Mouse (Mus musculus): ENCODE measurements around the gene Acaa1b. TPM values are rescaled to one million over a fixed set of nuclear protein-coding genes. Genes with fewer than 3 reads are reported as not detected.
A peak's percentile ranks its signal among the peaks of the same experiment; 100 is the strongest.

Acaa1b gene
- polyA plus RNA-seq, 1 experiment from 2014 or later: 1.5 TPM

DNA sequence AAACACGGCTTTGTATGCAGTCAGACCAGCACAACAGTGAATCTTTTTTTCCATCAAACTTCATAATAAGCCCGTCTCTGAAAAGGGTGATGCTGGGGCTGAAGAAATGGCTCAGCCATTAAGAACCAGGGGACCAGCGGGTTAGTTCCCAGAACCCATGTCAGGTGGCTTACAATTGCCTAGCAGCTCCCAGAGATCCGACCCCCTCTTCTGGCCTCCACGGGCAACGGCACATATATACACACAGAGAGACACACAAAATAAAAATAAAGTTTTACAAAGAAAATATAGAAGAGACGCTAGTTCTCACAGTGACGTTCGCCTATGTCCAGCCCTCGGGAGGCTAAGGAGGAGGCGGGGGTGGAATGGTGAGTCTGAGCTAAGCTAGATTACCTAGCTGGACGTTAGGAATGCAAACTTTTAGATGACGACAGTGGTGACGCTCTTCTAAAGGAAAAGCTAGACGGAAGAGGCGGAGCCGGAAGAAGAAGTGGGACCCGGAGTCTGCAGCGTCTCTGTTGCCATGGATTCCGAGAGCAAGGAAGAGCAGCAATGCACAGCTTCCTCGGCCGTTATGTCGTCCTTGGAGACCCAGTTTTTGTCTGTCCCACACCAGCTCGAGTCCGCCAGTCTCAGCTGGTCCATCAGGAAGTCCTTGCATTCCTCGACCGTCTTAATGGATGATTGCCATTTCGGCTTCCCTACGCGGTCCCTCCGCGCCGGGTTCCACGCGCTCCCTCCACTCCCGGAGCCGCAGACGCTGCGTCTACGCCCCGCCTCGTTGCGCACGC is 54.7 kb downstream of the Acaa1b start, which contains the start of gene Dlec1:
TSS of gene Dlec1 (plus strand) at position 487 of the 791 bp plus-strand sequence.
- H3K36me3 ChIP-seq: no peaks in the 10 kb centered on the region
- 3% methylated on average over 44 of the region's 44 CpGs for WGBS
- peak; percentile 67 for ATAC-seq (ENCODE audit: low FRiP score, low read depth)
- peak within 1 kb of the TSS; percentile 55 for H3K4me3 ChIP-seq
- peak within 1 kb of the TSS; percentile 46 for H3K9ac ChIP-seq
- no peaks in the 10 kb centered on the region; the same call in 1 of the 2 replicates for H3K27me3 ChIP-seq (replicated peaks)
- H3K4me1 ChIP-seq: 0 out of 2 replicates have a peak, but pooled peaks cover 13% of the 10 kb centered on the region
- H3K4me2 ChIP-seq (replicated peaks): peak within 1 kb of the TSS; percentile 81
- no peak within 1 kb of the TSS for H3K27ac ChIP-seq
- no peaks in the 10 kb centered on the region for H3K9me3 ChIP-seq

DNA sequence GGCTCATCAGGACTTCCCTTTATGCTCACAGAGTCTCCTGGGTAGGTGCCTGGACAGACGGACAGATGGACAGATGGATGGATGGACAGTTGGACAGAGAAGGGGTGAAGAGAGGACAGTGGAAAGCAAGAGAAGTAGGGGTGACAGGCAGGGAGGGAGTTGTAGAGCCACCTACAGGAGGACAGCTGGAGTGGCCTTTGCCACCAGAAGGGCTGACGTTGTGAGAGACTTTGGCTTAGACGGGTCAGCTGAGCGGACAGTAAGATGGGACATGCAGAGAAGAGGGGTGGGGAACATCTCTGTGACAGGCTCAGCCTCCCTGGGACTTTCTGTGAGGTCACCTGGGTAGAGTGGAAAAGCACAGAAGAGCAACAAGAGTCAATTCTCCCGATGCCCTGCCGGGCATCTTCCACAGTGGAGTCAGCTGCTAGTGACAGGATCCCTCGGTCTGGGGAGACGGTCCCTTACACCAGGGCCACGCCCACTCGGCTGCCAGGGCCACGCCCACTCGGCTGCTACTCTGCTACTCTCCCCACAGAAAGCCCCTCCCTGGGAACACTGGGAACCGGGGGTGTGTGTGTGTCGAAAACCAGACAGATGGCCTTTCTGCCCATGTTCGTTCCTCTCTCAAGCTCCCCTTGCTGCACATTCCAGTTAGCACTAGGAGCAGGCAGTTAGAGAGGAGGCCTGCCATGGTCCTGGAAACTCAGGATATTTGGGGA is 56.6 kb downstream of the Acaa1b start:
- Histone ChIP-seq H3K27ac (no peak overlapping the region), H3K9ac (no peak overlapping the region), H3K4me2 (replicated peaks) (no peak overlapping the region), H3K9me3 (no peaks in the 10 kb centered on the region), H3K27me3 (replicated peaks) (no peaks in the 10 kb centered on the region; the same call in 1 of the 2 replicates), H3K4me1 (0 out of 2 replicates have a peak, but pooled peaks cover 13% of the 10 kb centered on the region), H3K36me3 (no peaks in the 10 kb centered on the region), H3K4me3 (no peak overlapping the region)
- no peak for ATAC-seq (ENCODE audit: low FRiP score, low read depth)
- WGBS: 20% methylated on average over 15 of the region's 15 CpGs

Other genes with a start within 250 kb of the Acaa1b start
- 6.8 and 7.3 TPM in 2 replicates for gene Ctdspl, start 230.6 kb downstream of the Acaa1b start, polyA plus RNA-seq (2016; fragmentation: Nextera tagmentation; extraction: Ambion mirVana)
- gene Vill, start 104.3 kb downstream of the Acaa1b start, polyA plus RNA-seq (2016; fragmentation: Nextera tagmentation; extraction: Ambion mirVana): 9.8 and 13.0 TPM in 2 replicates
- 29.7 and 31.9 TPM in 2 replicates for gene Plcd1, start 63.6 kb downstream of the Acaa1b start, polyA plus RNA-seq (2016; fragmentation: Nextera tagmentation; extraction: Ambion mirVana)
- 0.79 and 1.8 TPM in 2 replicates for gene Dlec1, start 54.6 kb downstream of the Acaa1b start, polyA plus RNA-seq (2016; fragmentation: Nextera tagmentation; extraction: Ambion mirVana)
- not detected in 2 replicates for gene Gm47289, start 2.1 kb upstream of the Acaa1b start, polyA plus RNA-seq (2016; fragmentation: Nextera tagmentation; extraction: Ambion mirVana)
- gene Slc22a13, start 52.0 kb upstream of the Acaa1b start, polyA plus RNA-seq (2016; fragmentation: Nextera tagmentation; extraction: Ambion mirVana): not detected in 2 replicates
- 18.8 and 19.9 TPM in 2 replicates for gene Oxsr1, start 165.3 kb upstream of the Acaa1b start, polyA plus RNA-seq (2016; fragmentation: Nextera tagmentation; extraction: Ambion mirVana)
- gene Acaa1a, start 182.6 kb upstream of the Acaa1b start, polyA plus RNA-seq (2016; fragmentation: Nextera tagmentation; extraction: Ambion mirVana): 87.6 and 91.8 TPM in 2 replicates
- gene Myd88, start 184.3 kb upstream of the Acaa1b start, polyA plus RNA-seq (2016; fragmentation: Nextera tagmentation; extraction: Ambion mirVana): 6.1 and 6.4 TPM in 2 replicates
- 4.5 and 6.5 TPM in 2 replicates for gene Xylb, start 200.3 kb upstream of the Acaa1b start, polyA plus RNA-seq (2016; fragmentation: Nextera tagmentation; extraction: Ambion mirVana)
- gene Slc22a14, start 208.5 kb upstream of the Acaa1b start, polyA plus RNA-seq (2016; fragmentation: Nextera tagmentation; extraction: Ambion mirVana): not detected in 2 replicates
- 100 and 107 TPM in 2 replicates for gene Acvr2b, start 245.0 kb upstream of the Acaa1b start, polyA plus RNA-seq (2016; fragmentation: Nextera tagmentation; extraction: Ambion mirVana)